Mouse (Mus musculus) liver, embryonic 11.5 days (tissue): ENCODE measurements at regions not wholly inside any gene's neighbourhood (a gene's known extent, or its start where the extent isn't known, plus 50 kb on each side); places are given as distances from the start of the nearest gene placed in this dataset.

Experiments used
- ATAC-seq: fragments of 200-750 bp; cut with Nextera tagmentation; replicated peaks from 2 replicates; pipeline ENCODE4 v1.8.0; 2017; ENCODE audit warnings: moderate number of reproducible peaks, mild to moderate bottlenecking, moderate TSS enrichment, moderate library complexity; ENCODE audit not compliant: low FRiP score
- DNase-seq: peaks from one replicate; pipeline ENCODE4 v3.0.0-alpha.2; 2017; ENCODE audit warnings: low spot score
- H3K27ac ChIP-seq: fragments of 300-500 bp; sonication (generic); 2 replicates; pipeline ENCODE4 v1.5.1; 2014; ENCODE audit warnings: mild to moderate bottlenecking, low read depth, low read length, control low read depth
- H3K27me3 ChIP-seq: fragments of 300-500 bp; sonication (generic); replicated peaks from 2 replicates; pipeline ENCODE4 v1.6.1; 2014; ENCODE audit warnings: low read length, mixed read lengths; ENCODE audit not compliant: control insufficient read depth, insufficient read depth
- H3K36me3 ChIP-seq: fragments of 300-500 bp; sonication (generic); 2 replicates; pipeline ENCODE4 v1.6.1; 2014; ENCODE audit warnings: mild to moderate bottlenecking, low read length, moderate library complexity, mixed read lengths; ENCODE audit not compliant: control insufficient read depth, insufficient read depth
- H3K4me1 ChIP-seq: fragments of 300-500 bp; sonication (generic); replicated peaks from 2 replicates; pipeline ENCODE4 v1.6.1; 2014; ENCODE audit warnings: low read length, mixed read lengths; ENCODE audit not compliant: control insufficient read depth, insufficient read depth
- H3K4me2 ChIP-seq: fragments of 300-500 bp; sonication (generic); 2 replicates; pipeline ENCODE4 v1.6.1; 2014; ENCODE audit warnings: mild to moderate bottlenecking, control low read depth, moderate library complexity
- H3K4me3 ChIP-seq: fragments of 300-500 bp; sonication (generic); 2 replicates; pipeline ENCODE4 v1.5.1; 2014; ENCODE audit warnings: low read depth, low read length, control low read depth
- H3K9ac ChIP-seq: fragments of 300-500 bp; sonication (generic); 2 replicates; pipeline ENCODE4 v1.6.1; 2014; ENCODE audit warnings: low read depth, low read length, control low read depth
- H3K9me3 ChIP-seq: fragments of 300-500 bp; sonication (generic); 2 replicates; pipeline ENCODE4 v1.6.1; 2016; ENCODE audit warnings: low read length, inconsistent platforms, mixed read lengths; ENCODE audit not compliant: control insufficient read depth
- WGBS: fragments of 180-500 bp; shearing (Covaris S2); extraction: QIAGEN DNeasy Blood & Tissue Kit; methylation state at CpG from one replicate; pipeline ENCODE4 v1.1.7; 2014; 5-methylcytosine and 5-hydroxymethylcytosine counted together

DNA sequence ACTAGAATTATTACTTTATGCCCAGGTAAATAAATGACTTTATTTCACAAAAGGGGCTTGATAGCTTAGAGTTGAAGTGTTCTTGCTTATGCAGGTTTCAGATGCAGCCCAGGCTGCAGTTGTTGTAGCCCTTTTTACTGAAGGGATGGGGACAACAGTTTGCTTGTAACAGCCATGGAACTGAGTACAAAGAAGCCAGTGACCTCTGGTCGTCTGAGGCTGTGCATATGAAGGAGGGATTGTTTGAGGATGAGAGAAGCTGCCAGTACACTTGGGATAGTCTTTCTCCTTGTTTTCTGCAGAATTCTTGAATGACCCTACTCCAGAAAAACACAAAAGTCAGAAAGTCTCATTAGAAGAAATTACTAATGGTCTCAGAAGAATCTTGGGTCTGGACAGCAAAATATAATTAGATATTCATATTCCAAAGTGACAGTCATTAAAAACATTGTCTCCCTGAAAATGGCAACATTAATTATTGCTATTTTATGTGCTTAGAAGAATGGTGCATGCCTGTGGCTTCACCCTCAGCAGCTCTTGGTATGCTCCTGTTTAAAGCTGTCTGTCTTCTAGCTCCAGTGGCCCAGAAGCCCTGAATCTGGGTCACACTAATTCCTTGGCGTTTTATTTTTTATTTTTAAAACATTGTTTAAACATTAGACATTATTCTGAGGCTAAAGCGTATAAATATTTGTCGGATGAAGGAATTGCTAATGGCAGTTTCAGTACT, 61.9 kb upstream of the Arhgap32 start:
- ATAC-seq = no peak
- H3K27ac ChIP-seq = no peak overlapping the region
- DNase-seq = no peak
- no peak overlapping the region for H3K4me3 ChIP-seq
- H3K4me2 ChIP-seq = no peak overlapping the region
- H3K27me3 ChIP-seq = no peaks in the 10 kb centered on the region
- no peak overlapping the region for H3K9ac ChIP-seq
- 72% methylated on average over 4 of the region's 4 CpGs for WGBS
- no peaks in the 10 kb centered on the region for H3K9me3 ChIP-seq
- H3K4me1 ChIP-seq = no peaks in the 10 kb centered on the region
- no peaks in the 10 kb centered on the region for H3K36me3 ChIP-seq

DNA sequence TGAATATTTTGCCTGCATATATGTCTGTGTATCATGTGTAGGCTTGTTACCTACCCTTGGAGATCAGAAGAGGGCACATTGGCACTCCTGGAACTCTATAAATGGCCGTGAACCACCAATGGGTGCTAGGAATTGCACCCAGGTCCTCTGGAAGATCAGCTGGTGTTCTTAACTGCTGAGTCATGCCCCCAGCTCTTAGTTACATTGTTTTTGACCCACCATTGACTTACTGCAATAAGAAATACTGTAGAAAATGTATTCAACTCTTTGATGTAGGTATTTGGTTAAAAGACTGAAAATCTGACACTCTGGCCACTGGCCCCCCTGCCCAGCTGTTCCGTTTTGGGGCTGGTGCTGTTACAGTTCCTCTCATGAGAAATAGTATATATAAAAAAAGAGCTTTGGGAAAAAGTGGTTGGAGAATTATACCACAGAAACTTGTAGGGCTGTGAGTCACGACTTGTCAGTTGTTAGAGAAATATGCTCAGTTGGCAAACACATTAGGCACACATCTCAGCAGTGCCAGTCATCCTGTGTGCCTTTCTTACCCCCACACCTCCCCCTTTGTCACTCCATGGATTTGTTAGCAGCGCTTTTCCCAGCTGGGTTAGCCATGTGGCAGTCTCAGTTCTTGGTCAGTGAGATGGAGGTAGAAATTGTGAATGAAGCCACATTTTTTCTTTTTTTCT, 58.4 kb upstream of the Arhgap32 start:
- no peaks in the 10 kb centered on the region for H3K9me3 ChIP-seq
- WGBS = 79% methylated on average over 4 of the region's 4 CpGs
- H3K4me2 ChIP-seq = no peak overlapping the region
- ATAC-seq (no peak), DNase-seq (no peak)
- H3K36me3 ChIP-seq = no peaks in the 10 kb centered on the region
- H3K27ac ChIP-seq = no peak overlapping the region
- no peak overlapping the region for H3K4me3 ChIP-seq
- no peaks in the 10 kb centered on the region for H3K27me3 ChIP-seq
- H3K4me1 ChIP-seq = no peaks in the 10 kb centered on the region
- H3K9ac ChIP-seq = no peak overlapping the region

DNA sequence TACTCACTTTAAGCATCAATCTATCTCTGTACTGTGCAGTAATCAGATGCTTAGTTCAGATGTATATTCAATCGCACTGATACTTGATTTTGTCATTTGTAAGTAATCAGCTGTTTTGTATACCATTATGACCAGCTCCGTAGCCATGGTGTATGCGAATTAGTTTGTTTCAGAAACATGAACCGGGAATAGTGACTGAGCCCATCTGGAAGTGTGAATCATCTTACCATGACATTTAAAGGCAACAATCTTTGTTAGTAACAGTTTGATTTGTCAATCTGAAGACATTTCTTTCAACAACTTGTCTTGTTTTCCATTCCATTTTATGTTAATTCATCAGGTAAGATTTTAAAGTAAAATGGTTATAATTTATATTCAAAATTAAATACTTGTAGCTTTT, 53.2 kb upstream of the Arhgap32 start:
- Histone ChIP-seq H3K4me2 (no peak overlapping the region), H3K9me3 (no peaks in the 10 kb centered on the region), H3K27me3 (no peaks in the 10 kb centered on the region), H3K4me1 (no peaks in the 10 kb centered on the region), H3K36me3 (no peaks in the 10 kb centered on the region), H3K4me3 (no peak overlapping the region), H3K27ac (no peak overlapping the region), H3K9ac (no peak overlapping the region)
- no peak for ATAC-seq
- 92% methylated on average over 4 of the region's 4 CpGs for WGBS
- DNase-seq = no peak

DNA sequence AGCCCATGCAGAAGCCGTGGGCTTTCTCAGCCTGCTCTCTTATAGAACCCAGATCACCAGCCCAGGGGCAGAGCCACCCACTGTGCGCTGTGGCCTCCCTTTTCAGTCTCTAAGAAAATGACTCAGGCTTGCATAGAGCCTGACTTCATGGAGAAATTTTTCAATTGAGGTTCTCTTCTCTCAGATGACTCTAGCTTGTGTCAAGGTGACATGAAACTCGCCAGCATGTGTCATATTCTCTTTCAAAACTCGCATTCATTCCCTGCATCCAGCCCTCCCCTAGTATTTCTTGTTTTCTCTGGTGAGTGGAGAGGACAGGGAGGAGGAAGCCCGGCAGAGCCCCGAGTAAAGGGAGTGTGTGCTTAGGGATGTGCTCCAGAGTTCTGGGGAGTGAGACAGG, 52.4 kb upstream of the Arhgap32 start:
- Histone ChIP-seq H3K27me3 (no peaks in the 10 kb centered on the region), H3K4me3 (no peak overlapping the region), H3K36me3 (no peaks in the 10 kb centered on the region), H3K9ac (no peak overlapping the region), H3K4me2 (no peak overlapping the region), H3K4me1 (no peaks in the 10 kb centered on the region), H3K27ac (no peak overlapping the region), H3K9me3 (no peaks in the 10 kb centered on the region)
- DNase-seq (no peak), ATAC-seq (no peak)
- WGBS = 64% methylated on average over 6 of the region's 6 CpGs

DNA sequence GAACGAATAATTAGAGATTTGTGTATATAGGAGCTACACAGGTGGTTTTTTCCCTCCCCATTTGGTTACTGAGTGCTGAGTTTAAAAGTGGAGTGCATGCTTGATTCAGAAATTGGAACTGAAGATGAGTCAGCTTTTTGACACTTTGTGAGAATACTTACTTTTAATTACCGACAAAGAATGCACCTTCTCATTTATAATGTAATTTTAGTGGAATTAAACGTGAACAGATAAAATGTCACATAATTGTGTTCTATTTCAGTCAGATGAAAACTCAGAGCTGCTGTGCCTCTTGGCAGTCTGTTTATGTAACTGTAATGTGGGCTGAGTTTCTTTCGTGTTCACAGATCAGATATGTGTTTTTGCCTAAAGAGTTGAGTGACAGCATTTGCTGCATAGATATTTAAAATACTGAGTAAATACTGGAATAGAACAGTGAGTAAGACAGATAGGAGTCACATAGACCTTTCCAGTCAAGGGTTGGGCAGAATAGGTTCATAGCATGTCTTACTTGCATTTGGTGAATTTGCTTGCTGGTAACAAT, 51.9 kb upstream of the Arhgap32 start:
- DNase-seq (no peak), ATAC-seq (no peak)
- Histone ChIP-seq H3K4me2 (no peak overlapping the region), H3K27ac (no peak overlapping the region), H3K4me1 (no peaks in the 10 kb centered on the region), H3K9me3 (no peaks in the 10 kb centered on the region), H3K9ac (no peak overlapping the region), H3K36me3 (no peaks in the 10 kb centered on the region), H3K4me3 (no peak overlapping the region), H3K27me3 (no peaks in the 10 kb centered on the region)
- WGBS = 78% methylated on average over 4 of the region's 4 CpGs
